Mouse (Mus musculus): Measurements from ENCODE around the gene Zfp398.

DNA sequence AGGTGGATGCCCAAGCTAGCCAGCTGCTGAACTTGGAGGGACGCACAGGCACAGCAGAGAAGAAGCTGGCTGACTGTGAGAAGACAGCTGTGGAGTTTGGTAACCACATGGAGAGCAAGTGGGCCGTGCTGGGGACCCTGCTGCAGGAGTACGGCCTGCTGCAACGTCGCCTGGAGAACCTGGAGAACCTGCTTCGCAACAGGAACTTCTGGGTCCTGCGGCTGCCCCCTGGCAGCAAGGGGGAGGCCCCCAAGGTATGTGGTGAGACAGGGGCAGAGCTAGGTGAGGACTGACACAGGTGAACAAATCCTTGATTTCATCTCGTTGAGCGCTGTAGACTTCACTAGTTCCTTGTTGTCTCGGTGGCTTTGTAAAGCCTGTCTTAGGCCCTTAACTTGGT is 44.7 kb downstream of the Zfp398 start:
- TF ChIP-seq CTCF (IDR thresholded peaks at IDR 0.05; ENCODE audit: low read depth) (no peak), EP300 (IDR thresholded peaks at IDR 0.05; ENCODE audit: low read depth) (no peak)
